Mouse (Mus musculus): ENCODE data around the gene Wdr81. TPM values are rescaled to one million over a fixed set of nuclear protein-coding genes. Genes with fewer than 3 reads are reported as not detected.

The Wdr81 gene
- total RNA-seq, 2 experiments from 2014 or later, result 24.8 to 27.3 TPM

DNA sequence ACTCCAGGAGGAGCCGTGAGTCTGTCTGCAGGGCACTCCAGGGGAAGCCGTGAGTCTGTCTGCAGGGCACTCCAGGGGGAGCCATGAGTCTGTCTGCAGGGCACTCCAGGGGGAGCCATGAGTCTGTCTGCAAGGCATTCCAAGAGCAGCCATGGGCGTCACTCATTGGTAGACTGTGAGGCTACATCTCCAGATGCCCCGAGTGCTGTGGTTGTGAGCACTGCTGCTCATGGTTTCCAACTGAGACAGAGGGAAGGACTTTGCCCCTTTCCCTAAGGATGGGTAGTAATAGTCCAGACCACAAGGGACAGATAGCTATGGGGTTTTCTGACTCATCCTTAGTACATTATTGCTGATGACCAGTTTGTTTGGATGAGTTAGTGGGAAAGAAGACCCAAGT is 48.4 kb downstream of the Wdr81 start:
- ATAC-seq (replicated peaks; ENCODE audit: low FRiP score, poor library complexity, severe bottlenecking), result no peak

DNA sequence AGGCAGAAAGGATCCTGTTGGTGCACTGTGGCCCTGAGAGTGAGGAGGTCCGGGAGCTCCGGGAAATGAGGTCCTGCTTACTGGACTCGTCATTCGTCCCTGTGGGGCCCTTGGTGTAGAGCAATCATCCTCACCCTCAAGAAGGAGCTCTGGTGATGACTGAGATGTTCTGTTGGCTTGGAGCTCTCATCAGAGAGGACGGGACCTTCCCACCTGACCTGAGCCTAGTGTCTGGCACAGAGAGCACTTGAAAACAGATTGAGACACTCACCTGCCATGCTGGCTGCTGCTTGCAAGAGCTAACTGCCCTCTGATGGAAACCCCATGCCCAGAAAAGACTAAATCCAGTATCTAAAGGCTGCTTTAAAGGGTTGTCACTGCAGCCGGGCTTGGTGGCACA is 49.7 kb downstream of the Wdr81 start:
- no peak for ATAC-seq (replicated peaks; ENCODE audit: low FRiP score, poor library complexity, severe bottlenecking)

- no peak for ATAC-seq (replicated peaks; ENCODE audit: low FRiP score, poor library complexity, severe bottlenecking)
Observed at GRCm38 (mm10) chr11:75403301-75404052, 51.0 kb downstream of the Wdr81 start.

- no peak for ATAC-seq (replicated peaks; ENCODE audit: low FRiP score, poor library complexity, severe bottlenecking)
Observed at GRCm38 (mm10) chr11:75402271-75402690, 52.2 kb downstream of the Wdr81 start.

DNA sequence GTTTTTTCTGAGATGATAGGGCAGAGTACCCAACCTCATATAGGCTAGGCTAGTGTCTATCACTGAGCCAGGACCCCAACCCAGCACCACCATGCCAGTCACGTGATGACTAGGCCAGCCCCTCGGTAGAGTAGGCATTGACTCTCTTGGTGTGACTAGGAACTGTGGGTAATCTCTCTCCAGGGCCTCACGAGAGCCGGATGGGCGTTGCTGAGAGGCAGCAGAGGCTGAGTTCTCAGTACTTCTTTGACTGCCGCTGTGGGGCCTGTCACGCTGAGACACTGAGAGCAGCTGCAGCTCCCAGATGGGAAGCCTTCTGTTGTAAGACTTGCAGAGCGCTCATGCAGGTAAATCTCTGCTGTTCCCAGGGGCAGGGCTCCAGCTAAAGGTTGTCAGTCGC is 54.4 kb downstream of the Wdr81 start:
- ATAC-seq (replicated peaks; ENCODE audit: low FRiP score, poor library complexity, severe bottlenecking), result no peak

GRCm38 (mm10) chr11:75399411-75399841 is 55.1 kb downstream of the Wdr81 start:
- 0 out of 2 replicates have a peak, but pooled peaks have one; percentile 41 for ATAC-seq (replicated peaks; ENCODE audit: low FRiP score, poor library complexity, severe bottlenecking)

DNA sequence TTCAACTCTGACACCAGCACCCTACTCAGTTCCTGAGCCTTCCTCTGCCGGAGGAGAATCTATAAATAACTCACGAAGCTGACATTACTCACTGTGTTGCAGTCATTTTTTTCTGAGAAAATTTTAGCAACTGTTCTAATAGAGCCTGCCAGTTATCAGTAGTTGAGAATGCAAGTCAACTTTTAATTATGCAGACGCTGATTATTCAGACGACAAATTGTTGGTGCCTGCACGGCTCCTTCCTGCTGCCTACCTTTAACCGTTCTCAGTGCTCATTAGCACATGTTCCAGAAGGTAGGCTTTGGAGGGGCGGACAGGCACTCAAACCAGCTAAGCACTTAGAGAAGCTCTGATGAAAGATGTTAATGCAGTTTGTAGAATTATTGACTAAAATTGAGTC is 57.1 kb downstream of the Wdr81 start:
- no peak for ATAC-seq (replicated peaks; ENCODE audit: low FRiP score, poor library complexity, severe bottlenecking)

GRCm38 (mm10) chr11:75395611-75396010 is 58.9 kb downstream of the Wdr81 start:
- no peak for ATAC-seq (replicated peaks; ENCODE audit: low FRiP score, poor library complexity, severe bottlenecking)

Other genes starting within 250 kb of the Wdr81 start
- 7.5 and 15.7 TPM in 2 replicates for gene Rpa1, start 106.4 kb downstream of the Wdr81 start, total RNA-seq (2015; ENCODE audit: low replicate concordance)
- gene Rpa1, start 106.4 kb downstream of the Wdr81 start, total RNA-seq (2017; ENCODE audit: low replicate concordance), result 47.8 and 64.4 TPM in 2 replicates
- 4.0 and 8.5 TPM in 2 replicates for gene Smyd4, start 106.3 kb downstream of the Wdr81 start, total RNA-seq (2015; ENCODE audit: low replicate concordance)
- gene Smyd4, start 106.3 kb downstream of the Wdr81 start, total RNA-seq (2017; ENCODE audit: low replicate concordance), result 1.4 and 2.9 TPM in 2 replicates
- 3.8 and 10.4 TPM in 2 replicates for gene Serpinf1, start 32.0 kb downstream of the Wdr81 start, total RNA-seq (2015; ENCODE audit: low replicate concordance)
- 3.7 and 4.9 TPM in 2 replicates for gene Serpinf1, start 32.0 kb downstream of the Wdr81 start, total RNA-seq (2017; ENCODE audit: low replicate concordance)
- 4.6 TPM in 1 of 2 replicates, not detected in the other for gene Serpinf2, start 15.1 kb downstream of the Wdr81 start, total RNA-seq (2015; ENCODE audit: low replicate concordance)
- gene Serpinf2, start 15.1 kb downstream of the Wdr81 start, total RNA-seq (2017; ENCODE audit: low replicate concordance), result 0.70 and 0.94 TPM in 2 replicates
- gene Tlcd2, start 7.0 kb upstream of the Wdr81 start, total RNA-seq (2015; ENCODE audit: low replicate concordance), result 1.5 and 3.7 TPM in 2 replicates
- 1.3 and 5.5 TPM in 2 replicates for gene Tlcd2, start 7.0 kb upstream of the Wdr81 start, total RNA-seq (2017; ENCODE audit: low replicate concordance)
- gene Prpf8, start 32.1 kb upstream of the Wdr81 start, total RNA-seq (2015; ENCODE audit: low replicate concordance), result 42.3 and 43.5 TPM in 2 replicates
- 26.5 and 27.0 TPM in 2 replicates for gene Prpf8, start 32.1 kb upstream of the Wdr81 start, total RNA-seq (2017; ENCODE audit: low replicate concordance)
- gene Rilp, start 55.4 kb upstream of the Wdr81 start, total RNA-seq (2015; ENCODE audit: low replicate concordance), result not detected in 2 replicates
- not detected in 2 replicates for gene Rilp, start 55.4 kb upstream of the Wdr81 start, total RNA-seq (2017; ENCODE audit: low replicate concordance)
- gene Scarf1, start 58.8 kb upstream of the Wdr81 start, total RNA-seq (2015; ENCODE audit: low replicate concordance), result 0.42 TPM in 1 of 2 replicates, not detected in the other
- 0.42 and 1.4 TPM in 2 replicates for gene Scarf1, start 58.8 kb upstream of the Wdr81 start, total RNA-seq (2017; ENCODE audit: low replicate concordance)
- 6.7 and 11.9 TPM in 2 replicates for gene Slc43a2, start 77.0 kb upstream of the Wdr81 start, total RNA-seq (2015; ENCODE audit: low replicate concordance)
- gene Slc43a2, start 77.0 kb upstream of the Wdr81 start, total RNA-seq (2017; ENCODE audit: low replicate concordance), result 9.1 and 14.9 TPM in 2 replicates
- gene Pitpna, start 133.4 kb upstream of the Wdr81 start, total RNA-seq (2015; ENCODE audit: low replicate concordance), result 44.7 and 47.5 TPM in 2 replicates
- gene Pitpna, start 133.4 kb upstream of the Wdr81 start, total RNA-seq (2017; ENCODE audit: low replicate concordance), result 16.2 and 22.4 TPM in 2 replicates
- 67.3 and 73.2 TPM in 2 replicates for gene Inpp5k, start 176.3 kb upstream of the Wdr81 start, total RNA-seq (2015; ENCODE audit: low replicate concordance)
- gene Inpp5k, start 176.3 kb upstream of the Wdr81 start, total RNA-seq (2017; ENCODE audit: low replicate concordance), result 50.7 and 78.4 TPM in 2 replicates
- 4.2 and 8.2 TPM in 2 replicates for gene Myo1c, start 195.8 kb upstream of the Wdr81 start, total RNA-seq (2015; ENCODE audit: low replicate concordance)
- 6.0 and 17.1 TPM in 2 replicates for gene Myo1c, start 195.8 kb upstream of the Wdr81 start, total RNA-seq (2017; ENCODE audit: low replicate concordance)
- gene Crk, start 224.5 kb upstream of the Wdr81 start, total RNA-seq (2015; ENCODE audit: low replicate concordance), result 10.2 and 16.1 TPM in 2 replicates
- gene Crk, start 224.5 kb upstream of the Wdr81 start, total RNA-seq (2017; ENCODE audit: low replicate concordance), result 11.8 and 26.3 TPM in 2 replicates